Mouse (Mus musculus) stomach, postnatal 0 days (tissue): ENCODE results near the gene Hipk1.

Source experiments
- CTCF ChIP-seq: IDR thresholded peaks from 2 replicates; pipeline ENCODE4 v1.5.1; 2016; ENCODE audit warnings: antibody characterized with exemption, low read depth, mild to moderate bottlenecking, moderate library complexity
- EP300 ChIP-seq: optimal IDR thresholded peaks from 2 replicates; pipeline ENCODE3; 2016; ENCODE audit warnings: antibody characterized with exemption

GRCm38 (mm10) chr3:103737778-103738571, 53.4 kb downstream of the Hipk1 start, which contains the start of gene Olfml3:
- peak; percentile 93 for TF ChIP-seq CTCF
- peak; percentile 80 for TF ChIP-seq EP300
